Mouse (Mus musculus) liver, postnatal 0 days (tissue): ENCODE results near the gene Eml1.

Experiments used
- CTCF ChIP-seq: sonication (generic); IDR thresholded peaks from 2 replicates; pipeline ENCODE4 v1.5.1; 2016; ENCODE audit warnings: antibody characterized with exemption, low read depth
- EP300 ChIP-seq: IDR thresholded peaks from 2 replicates; pipeline ENCODE4 v1.6.1; 2016; ENCODE audit warnings: antibody characterized with exemption, low read depth, mild to moderate bottlenecking

GRCm38 (mm10) chr12:108583775-108584174 is 213.0 kb downstream of the Eml1 start:
- no peak for TF ChIP-seq EP300
- TF ChIP-seq CTCF = no peak
